Mouse (Mus musculus): ENCODE measurements around the gene Zfp874b. TPM values are rescaled to one million over a fixed set of nuclear protein-coding genes. Genes with fewer than 3 reads are reported as not detected.

The Zfp874b gene
- total RNA-seq, 2 experiments from 2014 or later = 5.5 to 6.4 TPM

Other genes starting within 250 kb of the Zfp874b start
- 1 to 10 TPM; 2.4 to 2.9 TPM for gene Zfp458, start 205.8 kb downstream of the Zfp874b start, total RNA-seq (2021)
- gene Zfp457, start 177.8 kb downstream of the Zfp874b start, total RNA-seq (2021) = 1 to 10 TPM; 1.1 TPM
- gene Zfp595, start 151.7 kb downstream of the Zfp874b start, total RNA-seq (2021) = 1 to 10 TPM; 1.7 to 2.7 TPM
- 1 to 10 TPM in 1 of 2 experiments, under 1 TPM in 1; 0.93 to 1.5 TPM for gene Gm28044, start 123.7 kb downstream of the Zfp874b start, total RNA-seq (2021)
- 1 to 10 TPM; 1.3 to 1.5 TPM for gene Zfp953, start 123.7 kb downstream of the Zfp874b start, total RNA-seq (2021)
- gene Gm28041, start 108.5 kb downstream of the Zfp874b start, total RNA-seq (2021) = not detected
- under 1 TPM; 0.47 to 0.61 TPM for gene Zfp456, start 108.4 kb downstream of the Zfp874b start, total RNA-seq (2021)
- gene Zfp429, start 84.4 kb downstream of the Zfp874b start, total RNA-seq (2021) = 1 to 10 TPM; 2.0 to 2.4 TPM
- under 1 TPM; 0.49 to 0.86 TPM for gene Zfp459, start 62.8 kb downstream of the Zfp874b start, total RNA-seq (2021)
- gene Zfp874a, start 32.6 kb downstream of the Zfp874b start, total RNA-seq (2021) = 1 to 10 TPM; 4.0 to 5.5 TPM
- 1 to 10 TPM; 4.4 to 5.8 TPM for gene Zfp58, start 16.3 kb upstream of the Zfp874b start, total RNA-seq (2021)
- not detected for gene Gm26965, start 41.9 kb upstream of the Zfp874b start, total RNA-seq (2021)
- 1 to 10 TPM; 8.4 to 8.6 TPM for gene Zfp87, start 41.9 kb upstream of the Zfp874b start, total RNA-seq (2021)
- 1 to 10 TPM; 5.5 to 5.6 TPM for gene Zfp748, start 69.6 kb upstream of the Zfp874b start, total RNA-seq (2021)
- gene Zfp729b, start 125.4 kb upstream of the Zfp874b start, total RNA-seq (2021) = 1 to 10 TPM; 4.4 to 4.5 TPM
- gene Gm49345, start 153.5 kb upstream of the Zfp874b start, total RNA-seq (2021) = under 1 TPM; 0.61 to 0.62 TPM
- gene Zfp729a, start 153.5 kb upstream of the Zfp874b start, total RNA-seq (2021) = 1 to 10 TPM; 4.6 to 4.8 TPM
- 1 to 10 TPM; 6.4 to 7.1 TPM for gene Zfp738, start 202.8 kb upstream of the Zfp874b start, total RNA-seq (2021)
- gene Zfp65, start 244.9 kb upstream of the Zfp874b start, total RNA-seq (2021) = 1 to 10 TPM; 6.1 to 7.6 TPM

Measured in gastrocnemius, postnatal 4 days (tissue).